Mouse (Mus musculus) testis, adult 2 months (tissue): ENCODE data around the gene Galnt18.

Experiments
- CTCF ChIP-seq: fragments of 200-500 bp; IDR thresholded peaks from 2 replicates; pipeline ENCODE4 v1.5.1; 2012; ENCODE audit warnings: low read depth, mild to moderate bottlenecking, inconsistent platforms, low read length, moderate library complexity; ENCODE audit not compliant: control insufficient read depth, insufficient read depth, insufficient replicate concordance
- POLR2A ChIP-seq: fragments of 200-500 bp; IDR thresholded peaks from 2 replicates; pipeline ENCODE4 v1.6.1; 2012; ENCODE audit warnings: low read depth, mild to moderate bottlenecking, inconsistent platforms, low read length, moderate library complexity; ENCODE audit not compliant: control insufficient read depth

GRCm38 (mm10) chr7:111730346-111731269, 49.2 kb downstream of the Galnt18 start:
- no peak for TF ChIP-seq POLR2A
- no peak for TF ChIP-seq CTCF
